Mouse (Mus musculus) kidney, postnatal 36 days (tissue): Measurements from ENCODE around the gene Tspan12.

ENCODE experiments used
- DNase-seq, 2 experiments: peaks; one replicate each; pipeline ENCODE4 v3.0.0; 2021 to 2022; ENCODE audit warnings: mixed read lengths in 2 of 2

The Tspan12 gene

DNA sequence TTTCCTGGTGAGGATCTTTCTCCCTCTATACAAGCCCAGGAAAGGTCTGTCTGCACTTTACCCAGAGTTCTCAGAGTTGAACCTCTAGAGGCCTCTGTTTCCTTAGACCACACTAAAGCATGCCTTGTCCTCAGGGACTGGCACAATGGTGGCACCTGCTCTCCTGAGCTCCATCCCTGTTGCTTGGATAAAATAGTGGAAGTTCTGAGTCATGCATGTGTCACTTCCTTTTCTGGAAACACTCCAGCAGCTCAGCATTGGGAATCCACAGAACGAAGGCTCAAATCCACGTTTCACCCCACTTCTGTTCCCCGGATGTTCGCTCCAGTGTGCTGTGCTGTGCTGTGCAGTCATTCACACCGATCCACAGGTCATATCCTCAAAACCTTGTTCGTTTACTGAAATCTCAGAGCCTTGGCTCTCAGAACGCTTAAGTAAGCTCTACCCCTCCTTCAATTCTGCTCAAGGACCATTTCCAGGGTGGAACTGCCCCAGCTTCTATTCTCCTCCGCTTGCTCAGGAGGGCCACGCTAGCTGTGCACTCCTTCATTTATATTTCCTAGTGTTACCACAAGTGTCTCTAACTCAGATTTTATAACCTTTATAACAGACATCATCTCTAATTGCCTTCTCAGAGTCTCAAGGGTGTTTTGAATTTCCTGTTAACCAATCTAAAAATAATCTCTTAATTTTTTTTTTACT, 83.4 kb downstream of the Tspan12 start:
- peak; percentile 38 to 49 for DNase-seq

DNA sequence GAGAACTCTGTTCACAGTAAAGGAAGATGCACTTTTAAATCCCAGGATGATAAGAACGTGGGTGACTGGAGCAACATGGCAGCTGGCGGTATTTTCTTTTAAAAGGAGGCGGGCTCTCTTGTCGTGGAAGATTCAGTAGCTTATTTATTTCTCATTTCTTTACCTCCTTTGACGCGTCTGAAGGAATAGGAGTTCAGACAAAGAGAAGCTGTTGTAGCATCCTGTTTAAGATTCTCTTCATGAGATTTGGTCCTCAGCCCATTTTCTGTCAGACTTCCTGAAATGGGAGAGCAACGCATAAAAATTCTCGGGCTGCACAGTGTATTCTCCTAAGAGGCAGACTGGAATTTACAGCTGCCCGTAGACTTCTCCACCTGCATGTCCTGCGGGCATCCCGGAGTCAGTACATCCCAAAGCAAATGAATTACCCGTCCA, 84.5 kb downstream of the Tspan12 start:
- DNase-seq: no peak

GRCm38 (mm10) chr6:21747536-21747935, 104.8 kb downstream of the Tspan12 start:
- DNase-seq: no peak

GRCm38 (mm10) chr6:21744615-21745266, 107.6 kb downstream of the Tspan12 start:
- DNase-seq: no peak

DNA sequence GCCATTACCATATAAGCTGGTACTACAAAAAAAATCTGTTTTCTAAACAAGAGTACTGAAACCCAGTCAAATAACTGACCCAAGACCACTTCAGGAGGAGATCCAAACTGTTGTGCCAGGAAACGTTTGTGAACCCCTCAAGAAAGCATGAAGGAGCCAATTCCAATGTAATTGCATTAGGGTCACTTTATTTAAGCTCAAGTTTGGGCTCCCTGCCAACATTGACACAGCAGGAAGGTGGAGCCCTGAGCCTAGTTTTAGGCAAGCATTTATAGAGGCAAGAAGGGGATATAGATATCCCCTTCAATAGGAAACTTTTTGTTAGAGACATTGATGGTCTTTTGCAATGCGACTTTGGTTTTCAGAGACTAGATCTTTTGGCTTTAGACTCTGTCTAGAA, 111.7 kb downstream of the Tspan12 start:
- peak in 1 of 2 experiments; percentile 3 for DNase-seq

DNA sequence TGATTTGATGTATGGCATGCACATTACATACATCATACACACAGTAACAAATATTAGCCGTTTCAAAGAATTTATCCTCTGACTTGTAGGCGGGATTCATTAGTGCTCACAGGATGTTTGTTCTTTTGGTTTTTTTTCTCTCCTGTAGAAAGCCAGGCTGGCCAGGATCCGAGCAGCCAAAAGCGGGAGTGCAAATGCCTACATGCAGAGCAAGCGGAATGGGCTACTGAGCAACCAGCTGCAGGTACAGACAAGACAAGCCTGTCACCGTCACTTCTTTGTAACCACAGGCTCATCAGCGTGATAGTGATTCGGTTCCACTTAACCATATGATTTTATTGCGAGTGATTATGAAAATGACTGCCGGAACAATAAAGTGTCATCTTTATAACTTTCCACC, 130.1 kb downstream of the Tspan12 start:
- no peak for DNase-seq
